Mouse (Mus musculus) liver, adult 2 months (tissue): Measurements from ENCODE around the gene Gm8251. TPM values are rescaled to one million over a fixed set of nuclear protein-coding genes. Genes with fewer than 3 reads are reported as not detected.
"Not testable (repeated sequence)": the region's sequence is repeated elsewhere in the genome, so short reads cannot be mapped to it uniquely, and the experiment has no call there.

Experiments
- DNase-seq: peaks from one replicate; pipeline ENCODE4 v3.0.0-alpha.2; 2011; ENCODE audit warnings: low read depth, low spot score; ENCODE audit errors: extremely low read depth
- H3K27ac ChIP-seq: fragments of 200-500 bp; replicated peaks from 2 replicates; pipeline ENCODE4 v1.5.1; 2012; ENCODE audit warnings: low read depth, mild to moderate bottlenecking, control low read depth, inconsistent platforms, low read length; ENCODE audit not compliant: insufficient read depth
- H3K27me3 ChIP-seq: fragments of 200-500 bp; 2 replicates; pipeline ENCODE4 v1.6.1; 2012; ENCODE audit warnings: mild to moderate bottlenecking, moderate library complexity, low read length, inconsistent platforms; ENCODE audit not compliant: control insufficient read depth, insufficient read depth
- H3K36me3 ChIP-seq: fragments of 200-500 bp; 2 replicates; pipeline ENCODE4 v1.6.1; 2012; ENCODE audit warnings: low read length, inconsistent platforms; ENCODE audit not compliant: control insufficient read depth, insufficient read depth
- H3K4me1 ChIP-seq: fragments of 200-500 bp; 2 replicates; pipeline ENCODE4 v1.6.1; 2011; ENCODE audit warnings: low read length; ENCODE audit not compliant: control insufficient read depth, insufficient read depth
- H3K4me3 ChIP-seq: fragments of 200-500 bp; 2 replicates; pipeline ENCODE4 v1.5.1; 2011; ENCODE audit warnings: low read depth, mild to moderate bottlenecking, control low read depth, low read length, moderate library complexity; ENCODE audit not compliant: insufficient read depth
- H3K79me2 ChIP-seq: fragments of 200-500 bp; 2 replicates; pipeline ENCODE4 v1.6.1; 2012; ENCODE audit warnings: inconsistent platforms, mild to moderate bottlenecking, low read length, moderate library complexity; ENCODE audit not compliant: control insufficient read depth, insufficient read depth
- H3K9ac ChIP-seq: fragments of 200-500 bp; 2 replicates; pipeline ENCODE4 v1.6.1; 2012; ENCODE audit warnings: low read depth, mild to moderate bottlenecking, control low read depth, inconsistent platforms, low read length
- CTCF ChIP-seq: fragments of 200-500 bp; IDR thresholded peaks from 2 replicates; pipeline ENCODE4 v1.5.1; 2011; ENCODE audit warnings: low read depth, low read length, control low read depth
- POLR2A ChIP-seq: fragments of 200-500 bp; IDR thresholded peaks from 2 replicates; pipeline ENCODE4 v1.6.1; 2011; ENCODE audit warnings: low read length, control low read depth; ENCODE audit not compliant: insufficient read depth; ENCODE audit errors: extremely low read depth
- WGBS: fragments of 180-500 bp; shearing (Covaris S2); methylation state at CpG from one replicate; pipeline ENCODE4 v1.1.7; 2018; 5-methylcytosine and 5-hydroxymethylcytosine counted together
- polyA plus RNA-seq: library from polyadenylated mRNA; depleted of rRNA; stranded (reverse); fragments of >200 nt; gene quantifications from 2 replicates; pipeline ENCODE4 v1.2.3, GENCODE M21; 2012
- total RNA-seq: library from RNA; depleted of rRNA; stranded (reverse); fragments of >200 nt; gene quantifications from 2 replicates; pipeline ENCODE4 v1.2.3, GENCODE M21; 2014

Gm8251 gene
- total and polyA plus RNA-seq, 2 experiments: 0.09 TPM; not detected in 1

DNA sequence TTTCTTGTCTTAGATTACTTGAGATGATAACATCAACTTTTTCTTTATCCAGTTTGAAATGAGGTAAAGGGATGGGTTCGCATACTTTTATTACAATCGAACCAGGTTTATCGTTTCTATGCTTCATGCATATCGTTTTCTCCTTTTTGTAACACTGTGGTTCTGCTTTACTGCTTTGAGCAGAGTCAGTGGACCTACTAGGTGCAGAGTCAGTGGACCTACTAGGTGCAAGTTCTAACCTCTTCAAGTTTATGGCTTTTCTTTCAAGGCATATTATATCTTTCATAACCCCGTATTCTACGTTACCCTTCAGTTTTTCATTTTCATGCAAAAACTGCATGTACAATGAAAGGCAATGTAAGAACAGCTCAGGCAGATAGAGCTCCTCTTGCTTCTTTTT, 1.7 kb upstream of the Gm8251 start:
- no peaks in the 10 kb centered on the region for H3K4me1 ChIP-seq
- no peak overlapping the region for H3K4me3 ChIP-seq
- no peaks in the 10 kb centered on the region for H3K36me3 ChIP-seq
- no peak overlapping the region for H3K27ac ChIP-seq
- WGBS: 93% methylated on average over 6 of the region's 6 CpGs
- DNase-seq: no peak
- TF ChIP-seq POLR2A (no peak), CTCF (no peak)
- no peaks in the 10 kb centered on the region for H3K27me3 ChIP-seq
- no peak overlapping the region for H3K9ac ChIP-seq
- no peaks in the 10 kb centered on the region for H3K79me2 ChIP-seq

DNA sequence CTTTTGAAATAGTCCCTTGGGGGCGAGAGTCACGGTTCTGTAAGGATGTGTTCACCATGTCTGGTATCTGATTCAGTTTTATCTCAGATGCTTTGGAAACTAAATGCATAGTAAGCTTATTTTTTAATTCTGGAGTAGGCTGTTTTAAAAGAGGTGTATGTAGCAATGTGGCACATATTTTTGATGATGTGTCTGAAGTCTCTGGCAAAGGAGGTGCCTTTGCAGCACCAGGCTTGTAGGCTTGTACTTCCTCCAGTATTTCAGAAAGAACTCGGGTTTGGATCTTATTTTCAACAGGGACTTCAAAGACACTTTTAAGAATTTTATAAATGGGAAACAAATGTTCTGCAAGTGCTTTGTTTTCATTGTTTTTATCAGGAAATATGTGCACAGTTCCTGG, 3.9 kb downstream of the Gm8251 start:
- no peak for DNase-seq
- Histone ChIP-seq H3K27ac (no peak overlapping the region), H3K4me3 (no peak overlapping the region), H3K36me3 (no peaks in the 10 kb centered on the region), H3K4me1 (no peaks in the 10 kb centered on the region), H3K27me3 (no peaks in the 10 kb centered on the region), H3K9ac (no peak overlapping the region), H3K79me2 (no peaks in the 10 kb centered on the region)
- 86% methylated on average over 3 of the region's 3 CpGs for WGBS
- TF ChIP-seq POLR2A (no peak), CTCF (no peak)

DNA sequence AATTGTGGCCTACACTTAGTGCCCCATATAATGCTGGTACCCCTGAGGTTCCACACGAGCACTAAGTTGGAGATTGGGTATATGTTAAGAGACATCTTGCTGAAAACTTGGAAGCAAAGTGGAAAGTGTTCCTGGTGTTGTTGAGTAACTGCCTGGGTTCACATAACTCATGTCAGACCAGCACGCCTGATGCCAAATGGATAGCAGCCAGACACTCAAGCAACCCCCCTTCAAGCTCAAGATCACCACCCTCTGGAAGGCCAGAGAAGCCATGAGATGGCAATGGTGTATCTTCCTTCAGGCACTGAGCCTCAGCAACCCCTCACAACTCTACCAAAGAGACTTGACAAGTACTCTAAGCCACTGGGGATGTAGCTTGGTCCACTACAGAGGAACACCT, 15.2 kb downstream of the Gm8251 start:
- WGBS: 80% methylated on average over 2 of the region's 2 CpGs

DNA sequence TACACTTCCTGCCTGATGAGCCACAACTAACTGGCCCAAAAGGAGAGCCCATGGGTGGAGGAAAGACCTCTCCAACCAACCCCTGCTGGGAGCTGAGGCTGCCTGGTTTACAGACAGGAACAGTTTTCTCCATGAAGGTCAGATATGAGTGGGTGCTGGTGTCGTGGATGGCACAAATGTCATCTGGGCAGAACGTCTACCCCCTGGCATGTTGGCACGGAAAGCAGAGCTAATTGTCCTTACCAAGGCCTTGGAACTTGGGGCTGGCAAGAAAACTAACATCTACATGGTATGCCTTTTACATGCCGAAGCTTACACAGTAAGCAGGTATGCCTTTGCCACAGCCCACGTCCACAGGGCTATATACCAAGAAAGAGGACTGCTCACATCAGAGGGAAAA, 16.0 kb downstream of the Gm8251 start:
- H3K9ac ChIP-seq, H3K36me3 ChIP-seq, H3K4me3 ChIP-seq, H3K79me2 ChIP-seq, H3K4me1 ChIP-seq, H3K27ac ChIP-seq, H3K27me3 ChIP-seq, DNase-seq: not testable (repeated sequence)
- 82% methylated on average over 5 of the region's 5 CpGs for WGBS

More for the DNA sequence above, 15.2 kb downstream of the Gm8251 start:
- Histone ChIP-seq H3K79me2 (no peaks in the 10 kb centered on the region), H3K9ac (no peak overlapping the region), H3K4me3 (no peak overlapping the region), H3K27ac (no peak overlapping the region), H3K36me3 (no peaks in the 10 kb centered on the region), H3K27me3 (no peaks in the 10 kb centered on the region), H3K4me1 (peaks cover 4% of the 10 kb centered on the region; the same call in 1 of the 2 replicates)
- no peak for TF ChIP-seq CTCF
- TF ChIP-seq POLR2A: no peak
- no peak for DNase-seq

DNA sequence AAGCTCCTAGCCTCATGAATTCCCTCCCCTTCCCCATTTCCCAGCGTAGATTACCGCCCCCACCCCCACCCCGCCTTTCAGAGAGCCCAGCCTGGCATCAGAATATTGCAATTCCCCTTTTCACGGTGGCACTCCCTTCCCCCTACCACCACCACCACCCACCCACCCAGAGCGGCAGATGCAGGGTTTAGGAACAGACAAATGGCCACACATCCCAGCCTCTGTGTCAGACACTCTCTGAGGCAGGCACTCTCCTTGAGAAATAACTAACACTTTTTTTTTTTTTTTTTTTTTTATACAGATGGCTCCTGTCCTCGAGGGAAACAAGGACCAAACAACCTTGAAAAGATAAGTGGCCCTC, 19.2 kb downstream of the Gm8251 start:
- no peak for DNase-seq
- H3K4me3 ChIP-seq: no peak overlapping the region; the same call in 1 of the 2 replicates
- H3K9ac ChIP-seq: no peak overlapping the region
- no peak for TF ChIP-seq POLR2A
- no peaks in the 10 kb centered on the region for H3K27me3 ChIP-seq
- no peak overlapping the region for H3K27ac ChIP-seq
- H3K4me1 ChIP-seq: peaks cover 4% of the 10 kb centered on the region; the same call in 1 of the 2 replicates
- 19% methylated on average over 6 of the region's 6 CpGs for WGBS
- no peaks in the 10 kb centered on the region for H3K36me3 ChIP-seq
- no peaks in the 10 kb centered on the region for H3K79me2 ChIP-seq

DNA sequence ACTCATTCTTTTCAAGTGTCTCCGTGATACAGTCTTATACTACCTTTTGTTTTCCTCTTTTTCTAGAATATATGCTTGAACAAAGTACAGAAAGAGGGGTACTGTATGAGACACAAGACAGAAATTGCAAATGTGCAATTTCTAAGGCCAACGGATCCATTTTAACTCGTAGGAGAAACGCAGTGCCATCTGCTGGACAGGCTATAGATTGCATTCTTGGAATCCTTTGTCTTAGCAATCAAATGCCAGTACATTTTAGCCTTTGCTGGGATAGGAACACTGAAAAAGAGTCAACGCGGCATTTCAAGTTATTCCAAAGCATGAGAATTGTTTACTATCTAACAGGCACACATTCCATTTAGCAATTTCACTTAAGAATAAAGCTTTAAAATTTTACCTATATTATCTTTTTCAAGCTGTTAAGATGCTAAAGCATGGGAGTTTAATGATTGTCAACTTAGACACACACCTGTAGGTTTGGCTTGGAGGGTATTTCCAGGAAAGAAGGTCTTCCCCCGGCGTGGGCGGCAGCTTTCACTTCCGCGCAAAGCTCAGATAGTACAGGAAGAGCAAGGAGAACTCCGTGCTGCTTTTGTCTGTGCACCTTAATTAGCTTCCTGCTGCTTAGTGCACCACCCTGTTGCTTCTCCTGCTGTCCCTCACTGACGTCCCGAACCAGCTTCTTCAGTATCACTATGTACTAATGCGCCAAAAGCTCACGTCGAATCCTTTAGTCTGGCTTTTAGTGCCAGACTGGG, 19.8 kb downstream of the Gm8251 start:
- TF ChIP-seq POLR2A (no peak), CTCF (peak; percentile 59)
- Histone ChIP-seq H3K27me3 (no peaks in the 10 kb centered on the region), H3K79me2 (no peaks in the 10 kb centered on the region), H3K36me3 (no peaks in the 10 kb centered on the region), H3K4me3 (peak overlapping the region; percentile 31; the same call in 1 of the 2 replicates), H3K27ac (no peak overlapping the region), H3K9ac (peak overlapping the region; percentile 8; the same call in 1 of the 2 replicates), H3K4me1 (peaks cover 4% of the 10 kb centered on the region; the same call in 1 of the 2 replicates)
- DNase-seq: peak; percentile 57
- WGBS: 1% methylated on average over 17 of the region's 17 CpGs
